Mouse (Mus musculus) small intestine, adult 2 months (tissue): ENCODE measurements at regions not wholly inside any gene's neighbourhood (a gene's known extent, or its start where the extent isn't known, plus 50 kb on each side); places are given as distances from the start of the nearest gene placed in this dataset.

ENCODE experiments used
- CTCF ChIP-seq: fragments of 200-500 bp; IDR thresholded peaks from 2 replicates; pipeline ENCODE4 v1.5.1; 2012; ENCODE audit warnings: low read depth, mild to moderate bottlenecking, control low read depth, inconsistent platforms, low read length, moderate library complexity, mixed read lengths; ENCODE audit not compliant: insufficient replicate concordance, insufficient read length; ENCODE audit errors: extremely low read depth
- POLR2A ChIP-seq: fragments of 200-500 bp; IDR thresholded peaks from 2 replicates; pipeline ENCODE4 v1.6.1; 2012; ENCODE audit warnings: low read depth, mild to moderate bottlenecking, control low read depth, inconsistent platforms, low read length, moderate library complexity

DNA sequence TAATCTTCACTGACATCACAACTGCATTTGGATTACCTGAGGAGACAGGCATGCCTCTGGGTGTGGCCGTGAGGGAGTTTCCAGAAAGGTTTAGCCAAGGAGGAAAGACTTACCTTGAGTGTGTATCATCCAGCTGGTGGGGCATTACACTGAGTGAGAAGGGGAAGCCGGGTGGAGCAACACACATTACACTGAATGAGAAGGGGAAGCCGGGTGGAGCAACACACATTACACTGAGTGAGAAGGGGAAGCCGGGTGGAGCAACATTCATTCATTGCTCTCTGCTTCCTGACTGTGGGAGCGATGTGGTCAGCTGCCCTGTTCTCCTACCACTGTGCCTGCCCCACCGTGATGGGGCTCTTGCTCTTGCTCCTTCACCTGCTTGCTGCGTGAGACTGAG is 182.3 kb downstream of the Sh3bp4 start:
- TF ChIP-seq CTCF (no peak), POLR2A (no peak)
